Mouse (Mus musculus): Measurements from ENCODE around the gene Dock2. TPM values are rescaled to one million over a fixed set of nuclear protein-coding genes. Genes with fewer than 3 reads are reported as not detected.

Dock2 gene
- polyA plus RNA-seq, 1 experiment from 2014 or later: 1.1 TPM

- Histone ChIP-seq H3K4me3 (ENCODE audit: low read length) (no peak overlapping the region), H3K36me3 (ENCODE audit: control insufficient read depth, insufficient read depth, low read length) (no peaks in the 10 kb centered on the region), H3K27me3 (ENCODE audit: control insufficient read depth, insufficient read depth, low read length) (no peaks in the 10 kb centered on the region), H3K27ac (ENCODE audit: low read depth, low read length) (no peak overlapping the region), H3K9ac (ENCODE audit: low read depth, low read length) (no peak overlapping the region), H3K9me3 (ENCODE audit: control insufficient read depth, low read length) (no peaks in the 10 kb centered on the region), H3K4me2 (replicated peaks; ENCODE audit: low read depth, low read length) (no peak overlapping the region), H3K4me1 (ENCODE audit: control insufficient read depth, insufficient read depth, low read length) (no peaks in the 10 kb centered on the region)
- 34% methylated on average over 5 of the region's 5 CpGs for WGBS
- peak; percentile 76; the same call in 1 of the 2 replicates for ATAC-seq (ENCODE audit: low FRiP score, low TSS enrichment)
Observed at GRCm38 (mm10) chr11:34713360-34713759, 70.3 kb downstream of the Dock2 start.

- 75% methylated on average over 11 of the region's 11 CpGs for WGBS
- no peaks in the 10 kb centered on the region for H3K27me3 ChIP-seq (ENCODE audit: control insufficient read depth, insufficient read depth, low read length)
- no peaks in the 10 kb centered on the region for H3K9me3 ChIP-seq (ENCODE audit: control insufficient read depth, low read length)
- H3K4me3 ChIP-seq (ENCODE audit: low read length): no peak overlapping the region
- no peaks in the 10 kb centered on the region for H3K36me3 ChIP-seq (ENCODE audit: control insufficient read depth, insufficient read depth, low read length)
- H3K27ac ChIP-seq (ENCODE audit: low read depth, low read length): no peak overlapping the region
- ATAC-seq (ENCODE audit: low FRiP score, low TSS enrichment): no peak
- no peak overlapping the region for H3K9ac ChIP-seq (ENCODE audit: low read depth, low read length)
- no peaks in the 10 kb centered on the region for H3K4me1 ChIP-seq (ENCODE audit: control insufficient read depth, insufficient read depth, low read length)
- no peak overlapping the region for H3K4me2 ChIP-seq (replicated peaks; ENCODE audit: low read depth, low read length)
Observed at GRCm38 (mm10) chr11:34708278-34708677, 75.4 kb downstream of the Dock2 start.

GRCm38 (mm10) chr11:34707360-34707759 lies 76.3 kb downstream of the Dock2 start:
- H3K9me3 ChIP-seq (ENCODE audit: control insufficient read depth, low read length): no peaks in the 10 kb centered on the region
- no peak overlapping the region for H3K4me3 ChIP-seq (ENCODE audit: low read length)
- no peaks in the 10 kb centered on the region for H3K36me3 ChIP-seq (ENCODE audit: control insufficient read depth, insufficient read depth, low read length)
- H3K4me1 ChIP-seq (ENCODE audit: control insufficient read depth, insufficient read depth, low read length): no peaks in the 10 kb centered on the region
- no peak for ATAC-seq (ENCODE audit: low FRiP score, low TSS enrichment)
- no peak overlapping the region for H3K27ac ChIP-seq (ENCODE audit: low read depth, low read length)
- no peak overlapping the region for H3K9ac ChIP-seq (ENCODE audit: low read depth, low read length)
- no peak overlapping the region for H3K4me2 ChIP-seq (replicated peaks; ENCODE audit: low read depth, low read length)
- no peaks in the 10 kb centered on the region for H3K27me3 ChIP-seq (ENCODE audit: control insufficient read depth, insufficient read depth, low read length)
- WGBS: 87% methylated on average over 5 of the region's 5 CpGs

- Histone ChIP-seq H3K4me2 (replicated peaks; ENCODE audit: low read depth, low read length) (no peak overlapping the region), H3K27ac (ENCODE audit: low read depth, low read length) (no peak overlapping the region), H3K4me3 (ENCODE audit: low read length) (no peak overlapping the region), H3K27me3 (ENCODE audit: control insufficient read depth, insufficient read depth, low read length) (no peaks in the 10 kb centered on the region), H3K36me3 (ENCODE audit: control insufficient read depth, insufficient read depth, low read length) (no peaks in the 10 kb centered on the region), H3K4me1 (ENCODE audit: control insufficient read depth, insufficient read depth, low read length) (no peaks in the 10 kb centered on the region), H3K9ac (ENCODE audit: low read depth, low read length) (no peak overlapping the region), H3K9me3 (ENCODE audit: control insufficient read depth, low read length) (no peaks in the 10 kb centered on the region)
- no peak for ATAC-seq (ENCODE audit: low FRiP score, low TSS enrichment)
- WGBS: 81% methylated on average over 4 of the region's 4 CpGs
Observed at GRCm38 (mm10) chr11:34705108-34705446, 78.6 kb downstream of the Dock2 start.

GRCm38 (mm10) chr11:34704384-34705107 lies 79.1 kb downstream of the Dock2 start:
- Histone ChIP-seq H3K4me2 (replicated peaks; ENCODE audit: low read depth, low read length) (no peak overlapping the region), H3K9me3 (ENCODE audit: control insufficient read depth, low read length) (no peaks in the 10 kb centered on the region), H3K27ac (ENCODE audit: low read depth, low read length) (no peak overlapping the region), H3K27me3 (ENCODE audit: control insufficient read depth, insufficient read depth, low read length) (no peaks in the 10 kb centered on the region), H3K4me3 (ENCODE audit: low read length) (no peak overlapping the region), H3K4me1 (ENCODE audit: control insufficient read depth, insufficient read depth, low read length) (no peaks in the 10 kb centered on the region), H3K36me3 (ENCODE audit: control insufficient read depth, insufficient read depth, low read length) (no peaks in the 10 kb centered on the region), H3K9ac (ENCODE audit: low read depth, low read length) (no peak overlapping the region)
- ATAC-seq (ENCODE audit: low FRiP score, low TSS enrichment): no peak
- 62% methylated on average over 8 of the region's 8 CpGs for WGBS

GRCm38 (mm10) chr11:34703851-34704250 lies 79.8 kb downstream of the Dock2 start:
- no peaks in the 10 kb centered on the region for H3K4me1 ChIP-seq (ENCODE audit: control insufficient read depth, insufficient read depth, low read length)
- H3K27ac ChIP-seq (ENCODE audit: low read depth, low read length): no peak overlapping the region
- no peak overlapping the region for H3K4me2 ChIP-seq (replicated peaks; ENCODE audit: low read depth, low read length)
- no peaks in the 10 kb centered on the region for H3K27me3 ChIP-seq (ENCODE audit: control insufficient read depth, insufficient read depth, low read length)
- no peaks in the 10 kb centered on the region for H3K36me3 ChIP-seq (ENCODE audit: control insufficient read depth, insufficient read depth, low read length)
- WGBS: 63% methylated on average over 6 of the region's 6 CpGs
- no peaks in the 10 kb centered on the region for H3K9me3 ChIP-seq (ENCODE audit: control insufficient read depth, low read length)
- no peak overlapping the region for H3K4me3 ChIP-seq (ENCODE audit: low read length)
- H3K9ac ChIP-seq (ENCODE audit: low read depth, low read length): no peak overlapping the region
- ATAC-seq (ENCODE audit: low FRiP score, low TSS enrichment): no peak

GRCm38 (mm10) chr11:34681790-34682189 lies 101.9 kb downstream of the Dock2 start:
- no peaks in the 10 kb centered on the region for H3K27me3 ChIP-seq (ENCODE audit: control insufficient read depth, insufficient read depth, low read length)
- H3K4me1 ChIP-seq (ENCODE audit: control insufficient read depth, insufficient read depth, low read length): no peaks in the 10 kb centered on the region
- H3K36me3 ChIP-seq (ENCODE audit: control insufficient read depth, insufficient read depth, low read length): no peaks in the 10 kb centered on the region
- WGBS: 54% methylated on average over 8 of the region's 8 CpGs
- no peak overlapping the region for H3K4me2 ChIP-seq (replicated peaks; ENCODE audit: low read depth, low read length)
- peaks cover 7% of the 10 kb centered on the region; the same call in 1 of the 2 replicates for H3K9me3 ChIP-seq (ENCODE audit: control insufficient read depth, low read length)
- no peak overlapping the region for H3K27ac ChIP-seq (ENCODE audit: low read depth, low read length)
- H3K9ac ChIP-seq (ENCODE audit: low read depth, low read length): no peak overlapping the region
- H3K4me3 ChIP-seq (ENCODE audit: low read length): no peak overlapping the region
- no peak for ATAC-seq (ENCODE audit: low FRiP score, low TSS enrichment)

GRCm38 (mm10) chr11:34544631-34545030 lies 239.1 kb downstream of the Dock2 start:
- H3K36me3 ChIP-seq (ENCODE audit: control insufficient read depth, insufficient read depth, low read length): no peaks in the 10 kb centered on the region
- no peak overlapping the region for H3K27ac ChIP-seq (ENCODE audit: low read depth, low read length)
- no peaks in the 10 kb centered on the region for H3K27me3 ChIP-seq (ENCODE audit: control insufficient read depth, insufficient read depth, low read length)
- WGBS: 83% methylated on average over 7 of the region's 7 CpGs
- H3K4me1 ChIP-seq (ENCODE audit: control insufficient read depth, insufficient read depth, low read length): no peaks in the 10 kb centered on the region
- no peak overlapping the region for H3K4me3 ChIP-seq (ENCODE audit: low read length)
- H3K9ac ChIP-seq (ENCODE audit: low read depth, low read length): no peak overlapping the region
- no peak for ATAC-seq (ENCODE audit: low FRiP score, low TSS enrichment)
- peaks cover 11% of the 10 kb centered on the region for H3K9me3 ChIP-seq (ENCODE audit: control insufficient read depth, low read length)
- no peak overlapping the region for H3K4me2 ChIP-seq (replicated peaks; ENCODE audit: low read depth, low read length)

GRCm38 (mm10) chr11:34532131-34532530 lies 251.6 kb downstream of the Dock2 start:
- 93% methylated on average over 10 of the region's 10 CpGs for WGBS
- no peak for ATAC-seq (ENCODE audit: low FRiP score, low TSS enrichment)
- H3K9me3 ChIP-seq (ENCODE audit: control insufficient read depth, low read length): no peaks in the 10 kb centered on the region
- H3K36me3 ChIP-seq (ENCODE audit: control insufficient read depth, insufficient read depth, low read length): no peaks in the 10 kb centered on the region
- H3K27ac ChIP-seq (ENCODE audit: low read depth, low read length): no peak overlapping the region
- H3K9ac ChIP-seq (ENCODE audit: low read depth, low read length): no peak overlapping the region
- no peak overlapping the region for H3K4me2 ChIP-seq (replicated peaks; ENCODE audit: low read depth, low read length)
- no peaks in the 10 kb centered on the region for H3K4me1 ChIP-seq (ENCODE audit: control insufficient read depth, insufficient read depth, low read length)
- H3K27me3 ChIP-seq (ENCODE audit: control insufficient read depth, insufficient read depth, low read length): no peaks in the 10 kb centered on the region
- H3K4me3 ChIP-seq (ENCODE audit: low read length): no peak overlapping the region
